Mouse (Mus musculus) left cerebral cortex, adult 9 months (tissue): ENCODE measurements around the gene Evl.
"Not testable (repeated sequence)": the region's sequence is repeated elsewhere in the genome, so short reads cannot be mapped to it uniquely, and the experiment has no call there.

ENCODE experiments used
- DNase-seq, 2 experiments: peaks; one replicate each; pipeline ENCODE4 v3.0.0; 2022; ENCODE audit warnings: low spot score in 2 of 2

Gene Evl

GRCm38 (mm10) chr12:108554120-108554841 is at the start of gene Evl:
Gene Evl, plus strand, starts transcription at chr12:108554720.
- peak in 1 of 2 experiments; percentile 70 for DNase-seq

DNA sequence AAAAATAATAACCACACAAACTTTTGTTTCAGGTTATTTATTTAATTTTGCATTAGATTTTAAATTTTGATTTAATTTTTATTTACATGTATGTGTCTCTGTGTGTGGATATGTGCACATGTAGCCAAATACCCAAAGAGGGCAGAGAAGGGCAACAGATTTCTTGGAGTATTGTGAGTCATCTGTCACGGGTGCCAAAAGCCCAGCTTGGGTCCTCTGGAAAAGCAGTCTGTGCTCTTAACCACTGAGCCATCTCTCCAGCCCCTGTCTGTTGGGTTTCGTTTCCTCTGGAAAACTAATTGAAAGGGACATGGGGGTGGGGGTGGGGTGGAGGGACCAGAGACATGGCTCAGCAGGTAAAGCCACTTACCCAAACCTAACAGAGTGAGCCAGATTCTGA is 48.7 kb upstream of the Evl start:
- DNase-seq, result no peak

GRCm38 (mm10) chr12:108507046-108507445 is 47.5 kb upstream of the Evl start:
- DNase-seq, result not testable (repeated sequence)

DNA sequence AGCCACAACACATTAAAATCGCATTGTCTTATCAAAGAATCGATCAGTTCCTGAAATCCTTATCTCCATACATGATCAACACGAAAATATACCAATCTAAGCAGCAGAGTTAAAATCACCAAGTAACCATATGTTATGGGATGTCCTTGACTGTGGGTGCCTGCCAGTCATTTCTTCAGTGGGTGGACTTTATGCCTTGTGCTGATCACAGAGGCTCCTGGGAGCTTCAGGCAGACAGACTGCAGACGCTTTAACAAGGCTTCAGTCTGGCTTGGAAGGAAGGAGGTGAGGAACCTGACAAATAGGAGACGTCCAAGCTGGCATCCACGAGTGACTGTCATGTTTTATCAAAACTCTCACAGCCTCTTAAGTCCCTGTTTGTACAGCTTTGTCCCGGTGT is 43.9 kb upstream of the Evl start:
- peak in 1 of 2 experiments; percentile 49 for DNase-seq

DNA sequence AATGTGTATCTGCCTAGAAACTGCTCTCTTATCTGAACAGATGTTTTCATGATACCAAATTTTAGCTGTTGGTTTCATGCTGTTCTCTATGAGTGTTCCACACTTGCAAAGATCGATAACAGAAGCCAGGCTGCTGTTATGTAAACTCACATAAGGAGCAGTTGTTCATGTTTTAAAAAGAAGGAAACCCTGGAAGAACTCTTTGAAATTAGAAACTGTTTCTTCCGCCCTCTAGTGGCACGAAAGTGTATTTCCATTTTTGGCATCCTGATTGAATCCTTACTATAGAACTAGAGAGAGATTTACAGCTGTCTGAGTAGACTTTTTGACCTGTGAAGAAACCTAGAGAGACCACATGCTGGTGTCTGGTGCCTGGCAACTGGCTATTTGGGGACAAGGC is 43.5 kb upstream of the Evl start:
- DNase-seq, result peak; percentile 46 to 75

DNA sequence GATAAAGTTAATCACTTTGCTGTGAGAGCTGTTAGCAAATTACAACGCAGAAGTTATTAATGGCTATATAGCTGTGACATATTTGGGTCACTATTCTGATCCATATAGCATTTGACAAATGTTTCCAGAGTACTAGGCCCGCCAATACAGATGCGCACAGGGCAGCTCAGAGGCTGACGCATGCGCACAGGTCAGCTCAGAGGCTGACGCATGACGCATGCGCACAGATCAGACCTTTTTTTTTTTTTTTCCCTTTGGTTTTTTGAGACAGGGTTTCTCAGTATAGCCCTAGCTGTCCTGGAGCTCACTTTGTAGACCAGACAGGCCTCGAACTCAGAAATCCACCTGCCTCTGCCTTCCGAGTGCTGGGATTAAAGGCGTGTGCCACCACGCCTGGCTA is 39.1 kb upstream of the Evl start:
- DNase-seq, result no peak

- no peak for DNase-seq
Measured at GRCm38 (mm10) chr12:108519374-108519773, 35.1 kb upstream of the Evl start.

GRCm38 (mm10) chr12:108529214-108529613 is 25.3 kb upstream of the Evl start:
- DNase-seq, result peak in 1 of 2 experiments; percentile 71

- DNase-seq, result no peak
Measured at GRCm38 (mm10) chr12:108534484-108534883, 20.0 kb upstream of the Evl start.

- no peak for DNase-seq
Measured at GRCm38 (mm10) chr12:108536461-108536860, 18.1 kb upstream of the Evl start.

DNA sequence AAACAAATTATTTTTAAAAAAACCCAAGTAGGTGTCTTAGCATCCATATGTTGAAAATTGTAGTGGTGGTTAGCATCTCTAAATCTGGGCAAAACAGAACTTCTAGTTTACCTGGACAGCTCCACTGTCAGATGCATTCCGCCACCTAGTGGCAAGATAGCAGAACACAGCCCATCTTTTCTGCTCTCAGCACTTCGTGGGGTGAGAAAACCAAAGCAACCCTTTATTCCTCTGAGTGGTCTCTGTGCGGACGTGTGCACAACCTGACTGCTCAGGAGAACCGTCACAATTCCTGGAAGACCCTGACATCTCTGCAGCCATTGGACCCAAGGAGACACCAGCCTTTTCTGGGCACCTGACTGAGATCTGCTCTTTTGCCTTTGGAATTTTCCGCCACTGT is 13.4 kb upstream of the Evl start:
- DNase-seq, result peak in 1 of 2 experiments; percentile 56

GRCm38 (mm10) chr12:108546508-108547153 is 7.9 kb upstream of the Evl start:
- DNase-seq, result no peak

DNA sequence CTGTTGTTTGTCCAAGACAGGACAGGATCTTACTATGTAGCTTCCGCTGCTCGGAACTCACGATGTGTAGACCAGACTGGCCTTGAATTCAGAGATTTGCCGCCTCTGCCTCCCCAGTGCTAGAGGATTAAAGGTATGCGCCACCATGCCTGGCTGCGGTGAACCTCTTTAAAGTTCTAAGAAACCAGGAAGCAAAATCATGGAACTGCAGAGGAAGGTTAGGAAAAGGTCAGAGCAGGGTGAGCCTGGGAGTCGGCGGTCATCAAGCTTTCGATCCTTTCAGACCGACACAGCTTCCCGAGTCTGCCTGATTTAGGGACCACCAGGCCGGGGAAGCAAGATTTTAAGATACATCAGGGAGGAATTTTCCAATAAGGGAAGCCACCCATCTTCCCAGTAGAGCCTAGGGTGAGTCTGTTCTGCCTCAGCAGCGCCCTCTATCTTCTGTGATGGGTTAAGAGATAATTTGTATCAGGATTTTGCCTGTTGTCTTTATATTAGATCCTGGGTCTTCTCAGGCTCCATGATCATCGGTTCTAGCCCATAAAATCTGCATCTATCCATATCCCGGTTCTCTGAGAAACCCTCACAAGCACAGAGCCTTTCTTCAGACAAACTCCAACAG is 7.2 kb upstream of the Evl start:
- no peak for DNase-seq

DNA sequence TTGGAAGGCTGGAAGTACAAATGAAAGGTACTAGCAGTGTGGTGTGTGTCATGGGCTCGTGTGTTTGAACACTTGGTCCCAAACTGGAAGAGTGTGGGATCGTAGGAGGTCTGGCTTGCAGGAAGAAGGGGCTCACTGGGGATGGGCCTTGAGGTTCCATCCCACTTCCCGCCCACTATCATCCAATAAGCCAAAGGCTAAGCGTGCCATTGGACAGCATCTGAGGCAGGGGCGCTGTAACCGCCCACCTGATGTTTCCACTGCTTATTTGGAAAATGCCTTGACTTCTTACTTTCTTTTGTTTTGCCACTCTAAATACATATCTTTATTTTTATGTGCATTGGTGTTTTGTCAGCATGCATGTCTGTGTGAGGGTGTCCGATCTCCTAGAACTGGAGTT is 2.8 kb upstream of the Evl start:
- DNase-seq, result no peak

DNA sequence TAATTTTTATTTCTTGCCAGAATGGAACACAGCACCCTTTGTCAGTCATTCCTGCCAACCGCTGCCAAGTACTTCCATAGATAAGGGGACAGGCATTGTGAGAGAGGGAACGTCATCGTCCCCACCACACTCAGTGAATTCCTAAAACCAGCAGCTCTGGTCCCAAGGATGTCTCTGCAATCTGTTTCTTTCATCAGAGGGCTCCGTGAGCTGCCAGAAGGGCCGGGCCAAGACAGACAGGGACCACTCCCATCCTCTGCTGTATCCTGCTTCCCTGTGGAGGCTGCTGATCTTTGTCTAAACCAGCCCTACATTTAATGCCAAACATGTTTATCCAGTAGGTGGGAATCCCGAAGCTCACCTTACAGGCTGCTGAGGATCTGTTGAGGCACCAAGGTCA is 1.4 kb upstream of the Evl start:
- no peak for DNase-seq

- no peak for DNase-seq
Measured at GRCm38 (mm10) chr12:108554861-108555556, 489 bp downstream of the Evl start.

GRCm38 (mm10) chr12:108558194-108558593 is 3.7 kb downstream of the Evl start:
- DNase-seq, result no peak

GRCm38 (mm10) chr12:108563238-108563637 is 8.7 kb downstream of the Evl start:
- DNase-seq, result no peak

DNA sequence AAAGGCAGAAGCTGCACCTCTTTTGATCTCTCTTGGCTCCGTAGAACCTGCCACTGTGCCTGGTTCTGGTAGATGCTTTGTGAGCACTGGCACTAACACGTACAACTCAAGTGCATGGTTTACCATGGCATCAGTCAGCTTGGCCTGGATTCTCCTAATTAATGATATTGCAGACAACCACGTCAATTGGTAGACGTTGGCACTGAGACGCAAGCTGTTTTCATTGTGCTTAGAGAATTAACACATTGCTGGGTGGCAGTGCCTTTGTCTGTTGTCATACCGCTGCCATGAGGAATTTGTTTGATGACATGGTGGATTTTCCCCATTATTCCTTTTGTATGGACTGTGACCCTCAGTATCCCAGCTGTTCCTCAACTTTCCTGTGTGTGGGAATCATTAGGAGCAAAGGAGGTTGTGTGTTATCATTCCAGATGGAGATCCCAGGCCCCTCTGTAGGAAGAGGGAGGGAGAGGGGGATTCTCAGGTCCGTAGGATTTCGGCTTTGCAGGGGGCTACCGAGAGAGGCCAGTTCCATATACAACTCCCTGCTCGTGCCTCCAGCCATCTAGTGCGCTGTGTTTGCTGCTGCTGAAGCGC is 10.5 kb downstream of the Evl start:
- DNase-seq, result no peak

- peak; percentile 69 to 76 for DNase-seq
Measured at GRCm38 (mm10) chr12:108579156-108579871, 24.8 kb downstream of the Evl start.

DNA sequence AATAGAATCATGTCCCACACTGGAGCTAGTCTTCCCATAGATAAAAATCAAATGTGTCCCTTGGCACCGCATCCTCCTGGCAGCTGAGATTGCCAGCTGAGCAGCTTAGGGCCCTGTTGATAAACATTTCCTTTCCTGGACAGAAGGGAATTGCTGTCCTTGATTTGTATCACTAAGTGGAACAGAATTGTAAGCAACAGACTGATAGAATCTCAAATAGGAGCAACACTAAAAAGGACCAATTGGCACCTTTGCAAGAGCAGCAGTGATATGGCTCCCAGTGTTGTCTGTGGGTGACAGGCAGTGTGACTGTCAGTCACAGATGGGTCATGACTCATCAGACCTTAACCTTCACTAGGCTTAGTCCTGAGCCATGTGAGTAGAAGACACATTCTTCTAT is 29.3 kb downstream of the Evl start:
- no peak for DNase-seq
